Mouse (Mus musculus) C2C12 (cell line): Measurements from ENCODE around the gene Rtf1.

Experiments used
- CEBPB ChIP-seq: IDR thresholded peaks from one replicate; pipeline ENCODE4 v1.6.1; 2011; ENCODE audit warnings: low read depth, mild to moderate bottlenecking, control low read depth, moderate library complexity
- CTCF ChIP-seq: IDR thresholded peaks from one replicate; pipeline ENCODE4 v1.5.1; 2011; ENCODE audit not compliant: control insufficient read depth, insufficient read depth, insufficient read length
- FOSL1 ChIP-seq: IDR thresholded peaks from one replicate; pipeline ENCODE4 v1.8.0; 2011; ENCODE audit warnings: mild to moderate bottlenecking, low read length; ENCODE audit not compliant: poor library complexity, insufficient read depth, severe bottlenecking
- MAX ChIP-seq: IDR thresholded peaks from one replicate; pipeline ENCODE4 v1.6.1; 2011; ENCODE audit warnings: mild to moderate bottlenecking, control low read depth
- MYOG ChIP-seq: IDR thresholded peaks from one replicate; pipeline ENCODE4 v1.6.1; 2011; ENCODE audit not compliant: control insufficient read depth, insufficient read length; ENCODE audit errors: extremely low read depth
- USF1 ChIP-seq: IDR thresholded peaks from one replicate; pipeline ENCODE4 v1.6.1; 2011; ENCODE audit warnings: low read depth, mild to moderate bottlenecking, control low read depth, moderate library complexity

DNA sequence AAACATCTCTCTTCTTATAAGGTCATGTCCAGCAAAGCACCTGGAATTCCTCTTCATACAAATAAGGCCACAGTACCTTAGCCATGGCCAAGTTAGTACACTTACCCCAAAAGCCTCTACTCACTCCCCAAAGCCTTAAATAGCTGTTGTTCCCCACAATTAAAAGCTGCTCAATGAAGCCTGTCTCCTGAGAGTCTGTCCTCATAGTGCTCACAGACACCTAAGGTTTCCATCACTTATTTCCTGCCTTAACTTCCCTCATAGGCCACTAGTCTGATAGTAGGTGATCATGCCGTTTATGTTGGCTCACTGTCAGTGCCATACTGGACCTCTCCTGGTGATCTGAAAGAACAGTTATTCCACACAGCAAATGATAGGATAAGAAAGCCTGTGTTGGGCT is 87.4 kb downstream of the Rtf1 start:
- no peak for TF ChIP-seq CTCF
- TF ChIP-seq CEBPB, result no peak
- TF ChIP-seq USF1, result no peak
- no peak for TF ChIP-seq MYOG
- no peak for TF ChIP-seq FOSL1
- TF ChIP-seq MAX, result no peak
